ENCODE assay signal across 7 mouse cellular contexts in genomic region chr17:69416920-69417661, GRCm38 (mm10). TPM values are rescaled to one million over a fixed set of nuclear protein-coding genes. Genes with fewer than 3 reads are reported as not detected.
DNase-seq lines count a peak whose midpoint lies in the region; ATAC-seq lines count a peak whose summit lies in the region.

No protein-coding gene starts in this region.

- H3K9me3 ChIP-seq in intestine, embryonic 15.5 days = no peaks in the 10 kb centered on the region
- H3K9me3 ChIP-seq in midbrain, embryonic 10.5 days (replicated peaks) = no peaks in the 10 kb centered on the region

- intact Hi-C loops in gastrocnemius, postnatal 36 days (cut with DNase I) = loop anchor here (5.0 kb wide), 1 partner anchor 35 kb away; the partner anchor contains the start of gene Zbtb14
- intact Hi-C loops in left cerebral cortex, postnatal 25 days (cut with DNase I) = loop anchor here (1.0 kb wide), 1 partner anchor 34 kb away; the partner anchor contains the start of gene Zbtb14

- peak; percentile 97 for DNase-seq in adrenal gland, adult 18-20 months (ENCODE audit: low spot score in 2 of 2)
- peak; percentile 97 for DNase-seq in embryo, embryonic 11 days
- peak; percentile 95 to 97 for DNase-seq in gastrocnemius, postnatal 36 days
- peak; percentile 96 to 97 for DNase-seq in left cerebral cortex, postnatal 25 days (ENCODE audit: low spot score in 2 of 2)
- peak; percentile 93 for DNase-seq in midbrain, embryonic 10.5 days (ENCODE audit: low spot score)
- peak; percentile 96 for DNase-seq in right cerebral cortex, postnatal 4 days

- H3K4me2 ChIP-seq in intestine, embryonic 15.5 days (replicated peaks) = peak overlapping the region; percentile 62

- H3K9ac ChIP-seq in intestine, embryonic 15.5 days = peak overlapping the region; percentile 91

- H3K27me3 ChIP-seq in intestine, embryonic 15.5 days (replicated peaks) = no peaks in the 10 kb centered on the region
- no peaks in the 10 kb centered on the region for H3K27me3 ChIP-seq in midbrain, embryonic 10.5 days (ENCODE audit: low read depth, poor library complexity, severe bottlenecking)

- H3K4me1 ChIP-seq in intestine, embryonic 15.5 days (replicated peaks) = no peaks in the 10 kb centered on the region
- peaks cover 18% of the 10 kb centered on the region for H3K4me1 ChIP-seq in midbrain, embryonic 10.5 days

- H3K4me3 ChIP-seq in intestine, embryonic 15.5 days (replicated peaks) = peak overlapping the region; percentile 76
- peak overlapping the region; percentile 82 for H3K4me3 ChIP-seq in midbrain, embryonic 10.5 days

- ATAC-seq in intestine, embryonic 15.5 days = peak; percentile 100

- peak overlapping the region; percentile 99 for H3K27ac ChIP-seq in intestine, embryonic 15.5 days
- peak overlapping the region; percentile 98 for H3K27ac ChIP-seq in midbrain, embryonic 10.5 days (replicated peaks)

- H3K36me3 ChIP-seq in intestine, embryonic 15.5 days = no peaks in the 10 kb centered on the region
- no peaks in the 10 kb centered on the region for H3K36me3 ChIP-seq in midbrain, embryonic 10.5 days

- WGBS in intestine, embryonic 15.5 days = under 1% methylated on average over 56 of the region's 56 CpGs
- under 1% methylated on average over 56 of the region's 56 CpGs for WGBS in midbrain, embryonic 10.5 days

RNA-seq across cellular contexts. Expression of gene Akain1, which starts 22.0 kb away (rescaled TPM):
- total RNA-seq in adrenal gland, adult 18-20 months (2021) = not detected
- not detected for total RNA-seq in gastrocnemius, postnatal 36 days (2021)
- 0.09 TPM in 1 of 2 replicates, not detected in the other for polyA plus RNA-seq in intestine, embryonic 15.5 days (2015; fragmentation: Nextera tagmentation; extraction: Ambion mirVana)
- total RNA-seq in left cerebral cortex, postnatal 25 days (2021) = 1 to 10 TPM; 4.6 to 4.7 TPM
- polyA plus RNA-seq in midbrain, embryonic 10.5 days (2016; fragmentation: Nextera tagmentation; extraction: Ambion mirVana) = 0.05 TPM in 1 of 2 replicates, not detected in the other

RNA-seq across cellular contexts. Expression of gene Zbtb14, which starts 34.2 kb away (rescaled TPM):
- 10 to 100 TPM; 11.1 to 14.5 TPM for total RNA-seq in adrenal gland, adult 18-20 months (2021)
- total RNA-seq in gastrocnemius, postnatal 36 days (2021) = 1 to 10 TPM; 5.9 to 6.1 TPM
- 17.3 and 17.7 TPM in 2 replicates for polyA plus RNA-seq in intestine, embryonic 15.5 days (2015; fragmentation: Nextera tagmentation; extraction: Ambion mirVana)
- total RNA-seq in left cerebral cortex, postnatal 25 days (2021) = 10 to 100 TPM; 23.5 to 23.9 TPM
- polyA plus RNA-seq in midbrain, embryonic 10.5 days (2016; fragmentation: Nextera tagmentation; extraction: Ambion mirVana) = 33.2 and 33.7 TPM in 2 replicates

Comparison
In these comparisons a context has a peak if more than half of its experiments do, and no peak if none do; other contexts are left out.
1. Peak in every context shown above with its lines: DNase-seq, ATAC-seq, H3K4me3 ChIP-seq and H3K27ac ChIP-seq.
2. RNA of gene Akain1, which starts 22.0 kb away (total RNA-seq): 4.6 to 4.7 TPM in left cerebral cortex, postnatal 25 days; not detected in adrenal gland, adult 18-20 months and not detected in gastrocnemius, postnatal 36 days; every median in the first group is over 4 times any median in the second.